Mouse (Mus musculus): ENCODE data around the gene F3. TPM values are rescaled to one million over a fixed set of nuclear protein-coding genes. Genes with fewer than 3 reads are reported as not detected.

The F3 gene
- total and polyA plus RNA-seq, 3 experiments: 0.46 to 0.73 (median 0.55) TPM

GRCm38 (mm10) chr3:121783020-121783419 lies 59.7 kb downstream of the F3 start:
- peak; percentile 30; the same call in 1 of the 2 replicates for TF ChIP-seq BHLHE40 (IDR thresholded peaks at IDR 0.05; ENCODE audit: low read depth, low read length)
- no peak for TF ChIP-seq CHD2 (IDR thresholded peaks at IDR 0.05; ENCODE audit: low read length)
- H3K36me3 ChIP-seq (replicated peaks in 1 of 2; ENCODE audit: control insufficient read depth in 1 of 2, insufficient read depth in 1 of 2, low read length in 1 of 2): peaks cover 28 to 50% of the 10 kb centered on the region in 2 experiments
- no peak overlapping the region for H3K4me2 ChIP-seq (ENCODE audit: insufficient read depth, low read depth, poor library complexity, severe bottlenecking)
- no peaks in the 10 kb centered on the region for H3K9me3 ChIP-seq (replicated peaks; ENCODE audit: low read length)
- DNase-seq (ENCODE audit: extremely low read depth): no peak
- peak overlapping the region in 1 of 3 experiments; percentile 30 for H3K4me3 ChIP-seq (replicated peaks in 1 of 3; ENCODE audit: low read depth in 2 of 3, low read length in 2 of 3, poor library complexity in 1 of 3)
- peaks cover 5 to 18% of the 10 kb centered on the region in 2 experiments for H3K4me1 ChIP-seq (ENCODE audit: control insufficient read depth in 1 of 2, insufficient read depth in 2 of 2)
- H3K79me2 ChIP-seq (replicated peaks; ENCODE audit: control insufficient read depth, extremely low read depth, insufficient read depth, poor library complexity, severe bottlenecking): no peaks in the 10 kb centered on the region
- no peak overlapping the region for H3K27ac ChIP-seq (ENCODE audit: insufficient read depth, low read depth)
- no peaks in the 10 kb centered on the region for H3K27me3 ChIP-seq (replicated peaks)
- no peak overlapping the region for H3K9ac ChIP-seq (ENCODE audit: insufficient read depth, low read depth)
- dilution Hi-C loops (cut with MboI; ENCODE audit: extremely low pct_ligation_motif_present, extremely low pct_unique_long_range_greater_than_20kb, low sequenced_read_pairs) (no loop called here), in situ Hi-C loops (cut with MboI; ENCODE audit: low pct_ligation_motif_present, low pct_unique_long_range_greater_than_20kb, low sequenced_read_pairs) (no loop called here)

Other genes with a start within 250 kb of the F3 start
- gene Slc44a3, start 191.1 kb upstream of the F3 start, total RNA-seq (2012; rRNA removed): not detected in 2 replicates
- not detected in 2 replicates for gene Slc44a3, start 191.1 kb upstream of the F3 start, total RNA-seq (2014; rRNA removed)
- not detected in 2 replicates for gene Slc44a3, start 191.1 kb upstream of the F3 start, polyA plus RNA-seq (2012; ENCODE audit: insufficient read length, low read depth)
- gene 4930432M17Rik, start 52.8 kb upstream of the F3 start, total RNA-seq (2012; rRNA removed): not detected in 2 replicates
- not detected in 2 replicates for gene 4930432M17Rik, start 52.8 kb upstream of the F3 start, total RNA-seq (2014; rRNA removed)
- not detected in 2 replicates for gene 4930432M17Rik, start 52.8 kb upstream of the F3 start, polyA plus RNA-seq (2012; ENCODE audit: insufficient read length, low read depth)
- gene Abcd3, start 91.8 kb downstream of the F3 start, total RNA-seq (2012; rRNA removed): 52.3 and 65.9 TPM in 2 replicates
- 53.5 and 56.5 TPM in 2 replicates for gene Abcd3, start 91.8 kb downstream of the F3 start, total RNA-seq (2014; rRNA removed)
- gene Abcd3, start 91.8 kb downstream of the F3 start, polyA plus RNA-seq (2012; ENCODE audit: insufficient read length, low read depth): 53.8 and 54.1 TPM in 2 replicates
- gene Arhgap29, start 229.0 kb downstream of the F3 start, total RNA-seq (2012; rRNA removed): 24.1 and 37.0 TPM in 2 replicates
- gene Arhgap29, start 229.0 kb downstream of the F3 start, total RNA-seq (2014; rRNA removed): 45.8 and 53.7 TPM in 2 replicates
- gene Arhgap29, start 229.0 kb downstream of the F3 start, polyA plus RNA-seq (2012; ENCODE audit: insufficient read length, low read depth): 17.8 and 19.7 TPM in 2 replicates